Mouse (Mus musculus) CD4-positive, CD25-positive, alpha-beta regulatory T cell, adult 4 months (primary cell): Measurements from ENCODE around the gene Ddx28. TPM values are rescaled to one million over a fixed set of nuclear protein-coding genes. Genes with fewer than 3 reads are reported as not detected.
"Not testable (repeated sequence)": the region's sequence is repeated elsewhere in the genome, so short reads cannot be mapped to it uniquely, and the experiment has no call there.

ENCODE experiments used
- ATAC-seq: one replicate; pipeline ENCODE4 v1.8.0; 2017
- polyA plus RNA-seq, 2 experiments: library from polyadenylated mRNA; unstranded; fragments of 100-300 nt; shearing (Covaris generic); gene quantifications; one replicate each; pipeline ENCODE4 v1.2.1; 2017

The Ddx28 gene
- polyA plus RNA-seq, 2 experiments from 2014 or later = 8.4 to 13.2 TPM

DNA sequence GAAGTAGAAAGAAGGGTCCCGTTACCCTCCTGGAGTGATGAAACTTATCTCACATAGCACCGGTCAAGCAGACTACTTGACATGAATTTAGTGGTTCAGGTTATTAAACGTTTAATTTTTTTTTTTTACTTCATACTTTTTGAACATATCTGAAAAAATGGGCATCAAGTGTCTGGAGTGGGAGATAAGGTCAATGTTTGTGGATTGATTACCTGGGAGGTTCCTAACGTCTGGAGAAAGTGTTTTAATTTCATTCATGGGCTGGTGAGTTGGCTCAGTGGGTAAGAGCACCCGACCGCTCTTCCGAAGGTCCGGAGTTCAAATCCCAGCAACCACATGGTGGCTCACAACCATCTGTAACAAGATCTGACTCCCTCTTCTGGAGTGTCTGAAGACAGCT is 521 bp upstream of the Ddx28 start:
- not testable (repeated sequence) for ATAC-seq

DNA sequence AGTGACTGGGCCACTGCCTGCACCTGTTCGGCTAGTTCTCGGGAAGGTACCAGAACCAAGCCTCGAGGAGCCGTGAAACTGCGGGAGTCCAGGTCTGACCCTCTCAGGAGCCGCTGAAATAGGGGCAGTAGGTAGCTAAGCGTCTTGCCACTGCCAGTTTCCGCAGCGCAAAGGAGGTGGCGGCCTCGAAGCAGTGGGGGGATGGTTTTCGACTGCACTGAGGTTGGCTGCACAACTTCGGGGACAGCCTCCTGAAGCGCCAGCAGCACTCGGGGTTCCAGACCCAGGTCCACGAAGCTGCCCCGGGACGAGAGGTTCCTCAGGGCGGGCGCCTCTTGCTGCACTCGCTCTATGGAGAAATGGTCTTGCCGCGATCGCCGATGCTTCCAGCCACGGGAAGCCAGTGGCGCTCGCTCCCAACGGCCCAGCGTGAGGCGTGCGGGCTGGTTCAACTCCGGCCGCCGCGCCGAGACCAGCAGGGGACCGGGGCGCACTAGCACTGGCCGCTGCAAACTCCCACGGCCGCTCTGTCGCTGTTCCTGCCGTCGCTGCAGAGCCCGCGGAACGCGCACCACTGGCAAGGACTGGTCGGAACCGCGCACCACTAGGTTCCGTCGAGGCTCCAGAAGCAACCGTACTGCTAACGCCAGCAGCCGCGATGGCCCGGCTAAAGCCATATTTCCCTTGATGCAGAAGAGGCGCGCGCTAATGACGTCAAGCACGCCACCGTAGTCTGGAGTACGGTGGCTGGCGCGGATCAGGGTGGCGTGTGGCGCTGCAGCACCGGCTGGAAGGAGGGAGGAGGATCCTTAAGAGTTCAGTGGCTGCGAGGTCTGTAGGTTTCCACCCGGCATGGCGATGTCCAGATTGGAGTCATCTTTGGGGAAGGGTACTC is 687 bp downstream of the Ddx28 start:
- ATAC-seq = peak; percentile 86

GRCm38 (mm10) chr8:106007891-106008290 is 3.8 kb downstream of the Ddx28 start:
- not testable (repeated sequence) for ATAC-seq

DNA sequence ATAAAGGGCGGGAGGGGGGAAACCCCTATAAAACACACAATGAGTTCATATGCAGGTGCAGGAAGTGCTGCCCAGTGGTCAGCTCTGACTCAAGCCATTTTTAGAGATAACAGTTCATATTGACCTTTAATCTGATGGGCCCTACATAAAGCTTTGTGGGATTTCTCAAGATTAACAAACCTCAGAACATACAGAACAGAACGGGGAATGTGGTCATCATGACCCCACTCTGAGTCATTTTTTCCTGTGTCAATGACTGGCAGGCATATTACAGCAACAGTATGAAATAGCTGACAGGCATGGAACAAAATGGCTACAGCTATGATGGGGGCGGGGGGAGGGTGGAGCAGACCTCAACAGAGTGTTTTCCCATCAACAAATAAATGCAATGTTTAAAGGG is 4.5 kb downstream of the Ddx28 start:
- peak; percentile 66 for ATAC-seq

DNA sequence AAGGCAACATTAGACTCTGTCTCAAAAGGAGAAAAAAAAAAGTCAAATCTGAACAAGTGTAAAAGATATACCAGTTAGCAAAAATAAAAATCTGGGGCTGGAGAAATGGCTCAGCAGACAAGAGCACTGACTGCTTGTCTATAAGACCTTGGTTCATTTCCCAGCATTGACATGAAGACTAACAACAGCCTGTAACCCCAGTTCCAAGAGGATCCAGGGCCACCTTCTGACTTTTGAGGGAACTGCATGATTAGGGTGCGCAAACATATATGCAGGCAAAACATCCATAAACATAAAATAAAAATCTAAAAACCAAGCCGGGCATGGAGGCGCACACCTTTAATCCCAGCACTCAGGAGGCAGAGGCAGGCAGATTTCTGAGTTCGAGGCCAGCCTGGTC is 5.3 kb downstream of the Ddx28 start:
- ATAC-seq = no peak

- no peak for ATAC-seq
These were observed 5.8 kb downstream of the Ddx28 start, which contains the start of gene Dpep2nb for GRCm38 (mm10) chr8:106005875-106006274. Dpep2nb (minus strand) TSS chr8:106005975.

DNA sequence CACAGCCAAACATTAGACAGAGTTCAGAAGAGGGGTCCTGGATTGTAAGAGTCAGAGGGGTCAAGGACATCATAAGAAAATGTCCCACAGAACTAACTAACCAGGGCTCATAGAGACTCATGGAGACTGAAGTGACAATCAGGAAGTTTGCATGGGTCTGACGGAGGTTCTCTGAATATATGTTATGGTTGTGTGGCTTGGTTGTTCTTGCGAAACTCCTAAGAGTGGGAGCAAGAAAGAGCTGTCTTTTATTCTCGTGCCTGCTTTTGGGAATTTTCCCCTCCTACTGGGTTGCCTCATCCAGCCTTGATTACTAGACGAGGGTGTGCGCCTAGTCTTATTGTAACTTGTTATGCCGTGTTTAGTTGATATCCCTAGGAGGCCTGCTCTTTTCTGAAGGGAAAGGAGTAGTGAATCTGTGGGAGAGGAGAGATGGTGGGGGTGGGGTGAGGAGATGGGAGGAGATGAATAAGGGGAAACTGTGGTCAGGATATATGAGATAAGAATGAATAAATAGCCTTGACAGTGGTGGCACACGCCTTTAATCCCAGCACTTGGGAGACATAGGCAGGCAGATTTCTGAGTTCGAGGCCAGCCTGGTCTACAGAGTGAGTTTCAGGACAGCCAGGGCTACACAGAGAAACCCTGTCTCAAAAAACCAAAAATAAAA is 7.0 kb downstream of the Ddx28 start:
- ATAC-seq = no peak

DNA sequence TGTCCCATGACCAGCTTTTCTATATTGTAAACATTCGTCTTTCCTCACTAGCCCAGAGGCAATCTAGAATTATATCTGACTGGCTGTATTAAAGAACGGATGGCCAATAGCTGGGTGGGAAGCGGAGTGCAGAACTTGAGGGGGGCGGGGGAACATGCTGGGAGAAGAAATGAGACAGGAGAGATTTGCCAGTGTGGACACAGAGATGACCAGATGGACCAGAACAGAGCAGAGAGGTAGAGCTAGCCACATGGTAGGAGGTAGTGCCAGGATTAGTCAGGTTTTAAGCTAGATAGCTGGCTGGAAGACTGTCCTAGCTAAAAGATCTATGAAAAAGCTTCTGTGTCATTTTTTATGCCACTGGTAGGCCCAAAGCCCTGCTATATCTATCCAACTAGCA is 9.8 kb downstream of the Ddx28 start:
- ATAC-seq = no peak

- ATAC-seq = no peak
These were observed 12.7 kb downstream of the Ddx28 start for GRCm38 (mm10) chr8:105998971-105999370.

DNA sequence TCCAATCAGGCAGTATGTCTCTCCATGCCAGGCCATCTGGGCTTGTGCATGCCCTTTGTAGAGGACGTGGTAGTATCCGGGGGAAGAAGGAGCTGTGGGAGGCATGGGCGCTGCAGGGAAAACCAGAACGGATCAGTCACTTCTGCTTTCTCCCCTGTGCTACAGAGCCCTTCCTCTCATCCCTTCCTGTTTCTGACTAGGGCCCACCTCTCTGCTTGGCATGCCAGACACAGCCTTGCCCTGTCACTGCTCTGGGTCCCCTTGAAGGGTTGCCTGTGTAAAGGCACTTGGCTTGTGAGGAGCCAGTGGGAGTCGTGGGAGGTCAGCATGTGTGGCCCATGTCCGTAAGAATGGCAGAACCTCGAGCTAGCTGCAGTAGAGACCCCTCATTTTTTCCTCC is 15.3 kb downstream of the Ddx28 start:
- ATAC-seq = no peak

DNA sequence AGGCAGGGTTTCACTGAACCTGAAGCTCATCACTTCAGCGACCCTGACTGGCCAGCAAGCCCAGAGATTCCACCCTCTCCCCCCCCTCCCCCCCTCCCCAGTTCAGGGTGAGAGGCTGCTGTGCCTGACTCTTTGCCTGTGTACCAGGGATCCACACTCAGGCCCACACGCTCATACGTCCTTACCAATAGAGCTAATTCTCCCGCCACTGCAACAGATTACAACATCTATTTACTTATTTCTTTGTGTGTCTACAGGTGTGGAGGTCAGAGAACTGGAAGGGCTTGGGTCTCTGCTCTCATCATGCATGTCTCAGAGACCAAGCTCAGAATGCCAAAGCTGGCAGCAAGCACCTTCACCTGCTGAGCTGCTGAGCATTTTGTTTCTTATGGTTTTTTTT is 18.5 kb downstream of the Ddx28 start:
- no peak for ATAC-seq

DNA sequence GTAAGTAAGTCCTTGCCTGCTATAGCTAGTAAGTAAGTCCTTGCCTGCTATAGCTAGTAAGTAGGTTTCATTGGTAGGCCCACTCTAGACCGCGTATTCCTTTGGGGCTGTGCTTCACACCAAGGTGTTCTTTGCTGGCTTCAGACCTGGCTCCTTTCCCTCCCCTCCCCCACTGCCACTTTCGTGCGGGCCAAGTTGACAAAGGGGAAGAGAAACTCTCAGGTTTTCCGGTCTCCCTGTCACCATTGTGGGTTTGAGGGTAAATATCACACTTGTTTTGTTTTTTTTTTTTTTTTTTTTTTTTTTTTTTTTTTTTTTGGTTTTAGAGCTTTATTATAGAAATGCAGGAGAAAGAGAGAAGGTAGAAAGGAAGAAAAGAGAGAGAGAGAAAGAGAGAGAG is 19.2 kb downstream of the Ddx28 start:
- peak; percentile 76 for ATAC-seq

- ATAC-seq = no peak
These were observed 20.1 kb downstream of the Ddx28 start for GRCm38 (mm10) chr8:105991546-105991945.

- peak; percentile 85 for ATAC-seq
These were observed 20.8 kb downstream of the Ddx28 start, which contains the start of gene Dus2 for GRCm38 (mm10) chr8:105990856-105991387. Dus2 (plus strand) TSS chr8:105991337.

DNA sequence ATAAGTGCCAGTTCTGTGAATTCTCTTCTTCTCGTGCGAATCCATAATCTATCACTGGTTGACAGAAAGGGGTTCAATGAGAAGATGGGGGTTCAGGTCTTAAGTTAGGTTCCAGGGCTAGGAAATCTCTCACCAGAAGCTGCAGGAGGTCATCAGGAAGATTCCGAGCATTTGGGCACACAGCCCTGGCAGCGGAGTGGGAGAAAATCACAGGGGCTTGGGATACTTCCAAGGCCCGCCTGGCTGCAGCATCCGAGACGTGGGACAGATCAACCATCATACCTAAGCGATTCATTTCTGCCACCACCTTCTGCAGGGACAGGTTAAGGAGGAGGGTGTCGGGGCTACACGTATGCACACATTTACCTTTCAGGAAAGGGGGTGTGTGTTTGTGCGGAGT is 23.1 kb downstream of the Ddx28 start:
- ATAC-seq = no peak

- ATAC-seq = not testable (repeated sequence)
These were observed 28.3 kb downstream of the Ddx28 start for GRCm38 (mm10) chr8:105983406-105983805.

- no peak for ATAC-seq
These were observed 30.5 kb downstream of the Ddx28 start for GRCm38 (mm10) chr8:105981146-105981545.

- ATAC-seq = no peak
These were observed 32.4 kb downstream of the Ddx28 start, which contains the start of gene Dpep3 for GRCm38 (mm10) chr8:105979325-105979724. Dpep3 (minus strand) TSS chr8:105979429.

GRCm38 (mm10) chr8:105975363-105975762 is 36.3 kb downstream of the Ddx28 start:
- ATAC-seq = no peak

- ATAC-seq = no peak
These were observed 40.5 kb downstream of the Ddx28 start for GRCm38 (mm10) chr8:105971019-105971720.

DNA sequence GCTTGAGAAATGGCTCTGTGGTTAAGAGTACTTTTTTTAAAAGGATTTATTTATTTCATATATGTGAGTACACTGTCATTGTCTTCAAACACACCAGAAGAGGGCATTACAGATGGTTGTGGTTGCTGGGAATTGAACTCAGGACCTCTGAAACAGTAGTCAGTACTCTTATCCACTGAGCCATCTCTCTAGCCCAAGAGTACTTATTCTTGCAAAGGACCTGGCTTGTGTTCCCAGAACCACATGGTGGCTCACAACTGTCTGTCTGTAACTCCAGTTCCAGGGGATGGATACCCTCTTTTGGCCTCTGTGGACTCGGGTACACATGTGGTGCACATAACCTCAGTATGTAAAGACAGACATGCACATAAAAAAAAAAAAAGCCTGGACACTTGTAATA is 42.3 kb downstream of the Ddx28 start:
- ATAC-seq = no peak

DNA sequence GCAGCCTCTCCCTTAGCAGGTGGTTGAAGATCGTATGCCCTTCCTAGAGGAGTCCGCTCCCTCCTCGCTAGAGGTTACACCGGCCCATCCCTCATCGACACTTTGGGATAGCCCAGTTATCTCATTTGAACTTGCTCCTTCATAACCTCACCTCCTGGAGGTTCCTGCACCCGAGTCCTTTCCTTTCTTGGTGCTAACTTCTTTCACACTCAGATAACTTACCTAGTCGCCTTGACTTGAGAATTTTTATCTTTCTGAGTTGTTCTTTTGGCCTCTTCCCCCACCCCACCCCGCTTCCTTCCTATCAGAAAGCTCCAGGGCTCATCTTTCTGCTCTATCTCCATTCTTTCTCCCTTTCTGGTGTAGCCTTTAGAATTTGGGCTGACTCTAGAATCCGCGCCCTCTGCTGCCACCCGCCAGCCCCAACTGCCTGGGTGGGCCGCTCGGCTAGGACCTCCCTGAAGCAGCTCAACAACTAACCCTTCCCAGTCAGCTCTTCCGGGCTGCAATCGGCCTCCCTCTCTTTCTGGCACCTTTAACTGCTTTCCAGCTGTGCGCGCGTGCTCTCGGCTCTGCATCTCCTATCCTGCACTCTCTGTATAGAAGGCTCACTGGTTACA is 44.9 kb downstream of the Ddx28 start:
- no peak for ATAC-seq
